Mouse (Mus musculus) layer of hippocampus, postnatal 10 days (tissue): Measurements from ENCODE around the gene Phf1. TPM values are rescaled to one million over a fixed set of nuclear protein-coding genes. Genes with fewer than 3 reads are reported as not detected.
"Not testable (repeated sequence)": the region's sequence is repeated elsewhere in the genome, so short reads cannot be mapped to it uniquely, and the experiment has no call there.

Experiments used
- DNase-seq, 2 experiments: peaks; one replicate each; pipeline ENCODE4 v3.0.0; 2021; ENCODE audit warnings: low spot score in 2 of 2
- microRNA-seq, 2 experiments: library from miRNA; unstranded; fragments of <30 nt; microRNA quantifications; one replicate each; pipeline ENCODE4 v1.2.0; 2021
- total RNA-seq, 2 experiments: library from RNA; stranded (reverse); gene quantifications; 2 replicates each; pipeline ENCODE4 v1.2.3; 2021

The Phf1 gene
- total RNA-seq, 2 experiments from 2014 or later: 23.0 to 23.9 TPM

DNA sequence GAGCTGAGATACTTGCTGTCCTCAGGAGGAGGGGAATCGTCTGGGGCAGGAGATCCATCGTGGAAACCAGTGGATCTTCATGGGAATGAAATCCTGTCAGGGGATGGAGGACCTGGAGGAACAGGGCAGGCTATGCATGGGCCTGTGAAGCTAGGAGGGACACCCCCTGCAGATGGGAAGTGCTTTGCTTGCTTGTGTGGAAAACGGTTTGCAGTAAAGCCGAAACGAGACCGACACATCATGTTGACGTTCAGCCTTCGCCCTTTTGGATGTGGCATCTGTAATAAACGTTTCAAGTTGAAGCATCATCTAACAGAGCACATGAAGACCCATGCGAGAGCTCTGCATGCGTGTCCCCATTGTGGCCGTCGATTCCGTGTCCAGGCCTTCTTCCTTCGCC, 41.7 kb downstream of the Phf1 start:
- no peak for DNase-seq

DNA sequence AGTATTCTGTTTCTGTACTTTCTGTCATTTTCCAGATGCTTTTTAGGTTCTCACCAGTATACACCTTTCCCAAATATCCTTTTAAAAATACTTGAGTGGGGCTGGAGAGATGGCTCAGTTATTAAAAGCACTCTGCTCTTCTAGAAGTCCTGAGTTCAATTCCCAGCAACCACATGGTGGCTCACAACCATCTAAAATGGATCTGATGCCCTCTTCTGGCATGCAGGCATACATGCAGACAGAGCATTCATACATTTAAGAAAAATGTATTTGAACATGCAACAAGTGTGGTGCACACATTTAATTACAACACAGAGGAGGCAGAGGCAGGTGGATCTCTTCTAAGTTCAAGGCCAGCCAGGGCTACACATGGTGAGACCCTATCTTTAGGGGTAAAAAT, 42.6 kb downstream of the Phf1 start:
- no peak for DNase-seq

DNA sequence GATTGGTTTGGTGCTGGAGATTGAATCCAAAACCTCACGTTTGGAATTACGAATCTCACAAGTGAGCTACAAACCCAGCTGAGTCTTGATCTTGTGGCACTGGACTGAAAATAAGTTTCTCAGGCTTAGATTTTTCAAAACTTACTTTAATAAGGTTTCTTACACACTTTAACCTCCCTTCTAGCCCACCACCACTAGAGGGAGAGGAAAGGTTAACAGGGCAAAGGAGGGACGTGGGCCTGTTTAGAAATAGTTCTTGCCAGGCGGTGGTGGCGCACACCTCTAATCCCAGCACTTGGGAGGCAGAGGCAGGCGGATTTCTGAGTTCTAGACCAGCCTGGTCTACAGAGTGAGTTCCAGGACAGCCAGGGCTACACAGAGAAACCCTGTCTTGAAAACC, 44.5 kb downstream of the Phf1 start:
- not testable (repeated sequence) for DNase-seq

DNA sequence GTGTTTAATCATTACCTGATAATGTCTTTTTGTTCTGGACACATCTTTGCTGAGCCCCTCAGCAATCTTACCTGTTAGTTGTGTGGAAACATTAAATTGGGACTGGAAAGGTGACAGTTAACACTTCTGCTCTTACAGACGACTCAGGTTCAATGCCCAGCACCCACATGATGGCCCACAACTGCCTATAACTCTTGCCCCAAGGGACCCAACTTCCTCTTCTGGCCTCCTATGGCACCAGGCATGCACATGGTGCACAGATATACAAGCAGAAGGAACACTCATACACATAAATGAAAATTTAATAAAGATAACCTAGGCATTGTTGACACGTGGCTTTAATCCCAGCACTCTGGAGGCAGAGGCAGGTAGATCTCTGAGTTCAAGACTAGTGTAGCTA, 46.6 kb downstream of the Phf1 start:
- no peak for DNase-seq

DNA sequence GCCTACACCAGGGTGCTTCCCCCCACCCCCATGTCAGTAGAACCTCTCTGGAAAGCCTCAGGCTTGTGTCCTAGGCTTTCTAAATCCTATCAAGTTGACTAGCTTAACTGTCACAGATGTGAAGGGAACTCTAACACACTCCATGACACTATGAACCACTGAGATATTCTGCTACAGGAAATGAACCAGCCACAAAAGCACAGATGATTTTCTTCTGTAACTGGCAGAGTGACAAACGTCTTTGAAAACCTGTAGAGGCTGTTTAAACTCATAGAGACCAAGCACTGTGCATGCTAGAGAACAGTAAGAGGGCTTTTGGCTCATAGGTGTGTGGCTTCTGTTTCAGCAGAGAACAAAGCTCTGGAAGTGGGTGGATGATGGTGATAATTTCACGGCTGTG, 48.2 kb downstream of the Phf1 start:
- no peak for DNase-seq

DNA sequence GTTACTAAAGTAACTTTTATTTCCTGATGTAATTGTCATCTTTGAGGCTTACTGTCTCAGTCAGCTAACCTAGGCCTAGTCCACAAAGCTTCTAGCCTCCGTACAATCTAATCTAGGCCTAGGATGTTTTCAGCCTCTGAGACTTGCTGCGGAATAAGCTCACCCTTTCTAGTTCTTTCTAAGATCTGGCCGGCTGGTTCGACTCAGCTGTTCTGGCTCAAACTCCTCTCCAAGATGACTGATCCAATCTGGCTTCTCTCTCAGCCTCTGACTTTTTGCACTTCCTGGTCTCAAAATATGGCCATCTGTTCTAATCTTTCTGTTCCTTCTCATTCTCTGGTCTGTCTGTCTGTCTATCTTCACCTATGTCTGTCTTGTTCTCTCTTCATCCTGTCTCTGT, 50.5 kb downstream of the Phf1 start:
- DNase-seq: no peak

DNA sequence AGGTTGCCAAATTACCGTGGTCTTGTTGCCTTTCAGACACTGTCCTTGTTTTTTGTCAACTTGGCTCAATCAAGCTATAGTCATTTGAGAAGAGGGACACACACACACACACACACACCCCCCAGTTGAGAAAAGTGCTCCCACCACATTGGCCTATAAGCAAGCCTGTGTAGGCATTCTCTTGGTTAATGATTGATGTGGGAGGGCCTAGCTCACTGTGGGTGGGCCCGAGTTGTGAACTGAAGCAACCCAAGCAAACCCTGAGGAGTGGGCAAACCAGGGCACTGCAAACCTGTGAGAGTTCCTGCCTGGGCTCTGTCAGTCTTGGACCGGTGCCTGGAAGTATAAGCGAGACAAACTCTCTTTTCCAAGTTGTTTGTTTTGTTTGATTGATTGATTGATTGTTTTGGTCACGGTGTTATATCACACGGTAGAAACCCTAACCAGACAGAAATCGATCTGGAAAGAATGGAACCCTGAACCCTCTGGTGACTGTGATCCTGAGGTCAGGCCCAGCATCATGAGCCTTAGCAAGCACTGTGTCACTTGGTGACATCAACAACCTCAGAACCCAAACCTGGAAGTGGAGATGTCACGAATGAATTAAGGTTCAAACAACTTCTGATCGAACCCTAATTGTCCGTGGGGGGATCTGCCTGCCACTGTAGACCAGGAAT, 52.8 kb downstream of the Phf1 start:
- DNase-seq: no peak

Small RNA genes within 50 kb of the gene (microRNA-seq; reads per million reads assigned to microRNA genes)
- gene Gm27775: 0 reads per million in 2 experiments
- 13.2 to 28.4 reads per million in 2 experiments for gene Mir3083
- 4.2 to 4.5 reads per million in 2 experiments for gene Mir6968

Other genes starting within 250 kb of the Phf1 start
- gene Crebrf, start 217.4 kb upstream of the Phf1 start, total RNA-seq: 10 to 100 TPM; 26.4 to 26.7 TPM
- 10 to 100 TPM; 33.0 to 34.1 TPM for gene Bnip1, start 152.0 kb upstream of the Phf1 start, total RNA-seq
- not detected for gene Nkx2-5, start 88.0 kb upstream of the Phf1 start, total RNA-seq
- 1 to 10 TPM; 4.0 to 5.8 TPM for gene Kifc5b, start 16.0 kb upstream of the Phf1 start, total RNA-seq
- gene Cuta, start 6.5 kb downstream of the Phf1 start, total RNA-seq: 100 to 1,000 TPM; 106 to 112 TPM
- 100 to 1,000 TPM; 450 to 479 TPM for gene Syngap1, start 8.2 kb downstream of the Phf1 start, total RNA-seq
- 10 to 100 TPM; 11.8 to 14.0 TPM for gene Zbtb9, start 40.1 kb downstream of the Phf1 start, total RNA-seq
- gene Bak1, start 96.0 kb downstream of the Phf1 start, total RNA-seq: 10 to 100 TPM; 29.3 to 33.2 TPM
- 1 to 10 TPM; 2.4 to 2.9 TPM for gene Itpr3, start 124.3 kb downstream of the Phf1 start, total RNA-seq
- gene Uqcc2, start 200.9 kb downstream of the Phf1 start, total RNA-seq: 100 to 1,000 TPM; 152 to 168 TPM
- not detected for gene Ip6k3, start 234.7 kb downstream of the Phf1 start, total RNA-seq